Mouse (Mus musculus) B cell, adult 2 months (primary cell): ENCODE data around the gene Trnp1.

Experiments
- DNase-seq, 2 experiments: peaks; one replicate each; pipeline ENCODE4 v3.0.0; 2022

Trnp1 gene

DNA sequence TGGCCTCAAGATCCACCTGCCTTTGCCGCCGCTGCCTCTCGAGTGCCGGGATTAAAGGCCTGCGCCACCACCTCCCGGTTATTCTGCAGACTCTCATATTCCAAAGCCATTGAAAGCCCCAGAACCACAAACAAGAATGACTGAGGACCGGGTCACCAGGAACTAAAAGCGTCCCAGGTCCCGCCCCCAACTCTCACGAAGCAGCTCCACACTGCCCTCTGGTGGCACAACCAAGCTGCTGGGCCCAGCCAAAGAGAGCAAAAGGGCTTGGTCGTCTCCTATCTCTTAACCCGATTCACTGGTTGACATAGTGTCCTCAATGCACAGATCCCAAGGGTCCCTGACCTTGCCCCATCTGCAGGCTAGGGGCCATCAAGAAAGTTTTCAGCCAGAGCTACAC, 3.9 kb downstream of the Trnp1 start:
- peak; percentile 94 for DNase-seq

DNA sequence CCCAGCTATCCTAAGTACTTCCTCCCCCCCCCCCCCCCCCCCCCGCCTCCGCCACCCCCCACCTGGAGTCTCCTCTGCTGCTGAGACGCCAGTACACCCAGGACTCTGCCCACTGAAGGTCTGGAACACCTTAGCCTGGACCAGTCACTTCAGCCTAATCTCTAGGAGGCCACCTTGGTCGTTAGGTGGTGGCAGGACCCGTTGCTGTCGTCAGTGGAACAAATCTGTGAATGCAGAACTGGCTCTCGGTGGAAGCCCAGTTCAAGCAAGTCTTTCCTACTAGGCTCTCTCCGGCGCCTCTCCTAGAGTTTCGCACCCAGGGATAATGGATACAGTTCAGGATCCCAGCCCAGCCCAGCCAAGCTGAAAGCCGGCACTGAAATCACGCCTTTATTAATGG, 4.5 kb downstream of the Trnp1 start:
- DNase-seq: peak; percentile 38

DNA sequence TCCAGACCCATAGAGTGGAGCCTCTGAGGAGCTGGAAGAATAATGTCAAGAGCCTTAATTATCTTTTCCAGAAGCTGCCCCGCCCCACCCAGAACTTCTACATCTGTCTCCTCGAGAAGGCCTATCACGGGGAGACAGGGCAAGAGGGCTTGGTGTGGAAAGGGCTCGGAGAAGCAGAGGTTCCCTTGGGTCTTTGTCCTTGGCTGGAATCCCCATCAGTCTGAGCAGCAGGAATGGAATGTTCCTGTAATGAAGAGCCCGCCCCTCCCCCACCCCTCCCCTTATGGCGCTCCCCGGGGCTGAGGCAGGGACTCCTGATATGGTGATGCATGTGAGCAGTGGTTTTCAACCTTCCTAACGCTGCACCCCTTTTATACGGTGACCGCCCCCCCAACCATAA, 6.5 kb downstream of the Trnp1 start:
- no peak for DNase-seq

DNA sequence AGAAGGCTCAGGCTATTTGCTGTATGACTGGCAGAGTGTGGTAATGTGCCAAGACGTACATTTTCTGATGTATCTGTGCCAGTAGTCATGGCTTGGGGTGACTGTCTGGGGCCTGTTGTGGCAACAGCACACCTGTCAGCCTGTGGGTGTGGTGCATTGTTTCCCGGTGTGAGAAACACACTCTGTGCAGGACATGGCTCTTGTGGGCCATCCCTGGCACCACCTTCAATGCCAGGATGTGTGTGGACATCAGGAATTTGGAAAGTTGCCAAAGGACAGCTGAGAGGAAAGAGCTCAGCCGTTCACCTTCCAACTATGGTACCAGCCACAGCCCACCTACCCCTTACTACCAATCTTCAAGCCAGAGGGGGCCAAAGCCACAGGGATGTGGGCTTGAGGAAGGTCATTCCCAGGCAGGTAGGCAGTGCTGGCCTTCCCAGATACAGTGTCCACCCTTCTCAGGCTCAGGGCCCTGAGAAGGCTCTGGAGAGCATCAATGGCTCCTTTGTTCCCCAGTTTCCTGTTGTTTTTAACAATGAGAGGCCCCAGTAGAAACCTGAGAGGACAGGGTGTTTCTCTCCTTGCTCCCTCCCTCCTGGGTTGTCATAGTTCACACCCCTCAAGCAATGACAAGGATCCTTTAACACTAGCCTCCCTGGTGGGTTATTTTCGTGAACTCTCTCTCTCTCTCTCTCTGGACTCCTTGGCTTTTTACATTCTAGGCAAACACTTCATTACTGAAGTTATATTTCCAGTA, 8.7 kb downstream of the Trnp1 start:
- no peak for DNase-seq

DNA sequence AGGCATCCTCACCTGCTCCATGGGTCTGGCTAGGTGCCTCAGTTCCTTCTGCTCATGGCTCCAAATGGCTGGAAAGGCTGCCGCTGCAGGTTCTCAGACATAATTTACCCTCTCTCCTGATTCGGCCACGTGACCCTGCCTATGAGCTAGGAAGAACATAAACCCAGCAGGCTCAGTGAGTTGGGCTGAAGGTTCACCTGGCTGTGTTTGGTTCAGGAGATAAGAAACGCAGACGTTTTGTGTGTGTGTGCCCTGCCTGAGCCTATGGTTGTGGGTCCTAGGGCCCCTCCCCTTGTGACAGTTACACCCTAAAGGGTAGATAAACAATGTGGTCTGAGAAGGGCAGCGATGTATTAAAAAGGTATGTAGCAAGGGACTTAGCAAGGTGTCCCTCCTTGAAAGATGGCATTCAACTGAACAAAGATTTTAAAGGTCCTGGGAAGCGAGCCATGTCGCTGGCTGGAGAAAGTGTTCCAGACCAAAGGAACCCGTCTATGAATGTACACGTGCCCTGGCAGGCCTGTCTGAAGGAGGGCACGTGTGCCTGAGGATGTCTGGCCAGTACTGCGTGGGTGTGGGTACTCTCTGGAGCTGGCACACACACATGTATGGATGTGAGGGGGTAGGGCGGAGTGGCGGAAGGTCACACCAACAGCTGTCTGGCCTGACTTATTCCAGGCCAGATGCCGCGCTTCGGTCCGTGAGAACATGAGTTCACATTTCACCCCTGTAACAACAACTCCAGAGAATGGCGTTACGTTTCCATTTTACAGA, 9.5 kb downstream of the Trnp1 start:
- no peak for DNase-seq

DNA sequence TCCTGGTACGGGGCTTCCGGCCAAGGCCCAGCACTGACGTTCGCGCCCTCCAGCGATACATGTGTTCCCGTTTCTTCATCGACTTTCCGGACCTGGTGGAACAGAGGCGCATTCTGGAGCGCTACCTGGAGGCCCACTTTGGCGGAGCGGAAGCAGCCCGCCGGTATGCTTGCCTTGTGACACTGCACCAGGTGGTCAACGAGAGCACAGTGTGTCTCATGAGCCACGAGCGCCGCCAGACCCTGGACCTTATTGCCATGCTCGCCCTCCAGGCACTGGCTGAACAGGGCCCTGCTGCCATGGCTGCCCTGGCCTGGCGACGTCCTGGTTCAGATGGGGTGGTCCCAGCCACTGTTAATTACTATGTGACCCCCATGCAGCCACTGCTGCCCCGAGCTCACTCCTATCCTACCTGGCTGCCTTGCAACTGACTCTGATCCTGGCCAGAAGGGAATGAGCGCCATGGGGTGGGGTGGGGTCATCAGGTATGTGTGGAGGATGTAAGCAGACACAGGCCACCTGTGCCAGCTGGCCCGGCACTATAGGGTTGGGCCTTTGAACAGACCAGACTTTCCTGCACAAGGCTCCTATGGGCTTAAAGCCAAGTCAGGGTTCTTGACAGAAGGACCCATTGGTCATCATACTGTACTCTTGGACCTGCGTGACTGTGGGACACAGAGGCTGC, 11.5 kb downstream of the Trnp1 start:
- no peak for DNase-seq

DNA sequence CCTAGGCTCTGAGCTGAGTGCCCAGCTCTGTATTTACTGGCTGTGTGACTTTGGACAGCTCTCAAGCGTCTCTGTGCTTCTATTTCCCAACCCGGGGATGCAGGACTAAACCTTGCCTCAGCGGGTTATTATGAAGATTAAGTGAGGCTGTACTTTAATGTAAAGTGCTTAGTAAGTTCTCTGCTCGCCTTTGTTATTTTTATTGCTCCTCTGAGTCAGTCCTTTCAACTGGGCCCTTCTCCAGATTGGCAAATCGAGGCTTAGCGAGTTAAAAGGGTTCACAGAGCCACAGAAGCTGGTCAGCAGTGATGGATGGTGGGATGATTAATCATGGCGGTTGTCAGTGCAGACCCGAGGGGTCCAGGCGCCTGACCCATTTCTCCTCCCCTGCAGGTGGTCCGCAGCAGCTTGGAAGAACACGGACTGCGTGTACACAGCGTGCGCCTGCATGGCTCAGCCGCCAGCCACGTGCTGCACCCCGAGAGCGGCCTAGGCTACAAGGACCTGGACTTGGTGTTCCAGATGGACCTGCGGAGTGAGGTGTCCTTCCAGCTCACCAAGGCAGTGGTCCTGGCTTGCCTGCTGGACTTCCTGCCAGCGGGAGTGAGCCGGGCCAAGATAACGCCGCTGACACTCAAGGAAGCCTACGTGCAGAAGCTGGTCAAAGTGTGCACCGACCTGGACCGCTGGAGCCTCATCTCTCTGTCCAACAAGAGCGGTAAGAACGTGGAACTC, 12.5 kb downstream of the Trnp1 start:
- no peak for DNase-seq

DNA sequence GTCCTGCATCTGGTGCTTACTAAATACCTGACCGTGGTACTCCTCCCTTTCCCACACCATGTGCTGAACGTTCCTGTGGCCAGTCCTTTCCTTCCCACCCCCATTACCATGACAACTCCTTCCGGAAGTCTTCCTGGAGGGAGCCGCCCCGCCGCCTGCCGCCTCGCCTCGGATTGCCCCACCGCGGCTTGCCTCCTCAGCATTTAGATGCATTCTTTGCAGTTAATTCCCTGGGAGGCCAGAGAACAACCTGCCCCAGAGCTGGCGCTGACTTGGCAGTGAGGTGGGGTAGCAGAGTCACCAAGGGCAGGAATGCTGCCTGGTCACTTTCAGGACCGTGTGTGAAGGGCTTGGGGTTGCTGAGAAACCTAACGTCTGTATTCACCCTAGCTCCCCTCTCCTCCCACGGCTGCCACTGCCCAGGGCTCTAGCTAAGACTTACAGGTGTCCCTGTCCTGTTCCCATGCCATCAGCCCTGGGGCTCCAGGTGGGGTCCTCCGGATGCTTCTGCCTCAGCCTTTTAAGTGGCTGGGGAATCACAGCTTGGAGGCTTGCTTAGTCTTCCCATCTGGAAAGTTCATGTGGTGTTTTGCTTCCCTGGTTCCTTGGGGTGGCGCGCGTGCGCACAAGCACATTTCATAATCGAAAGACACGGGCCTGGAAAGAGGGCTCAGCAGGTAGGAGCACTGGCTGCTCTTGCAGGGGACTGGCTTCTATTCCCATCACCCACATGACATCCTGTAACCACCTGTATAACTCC, 13.9 kb downstream of the Trnp1 start:
- no peak for DNase-seq

DNA sequence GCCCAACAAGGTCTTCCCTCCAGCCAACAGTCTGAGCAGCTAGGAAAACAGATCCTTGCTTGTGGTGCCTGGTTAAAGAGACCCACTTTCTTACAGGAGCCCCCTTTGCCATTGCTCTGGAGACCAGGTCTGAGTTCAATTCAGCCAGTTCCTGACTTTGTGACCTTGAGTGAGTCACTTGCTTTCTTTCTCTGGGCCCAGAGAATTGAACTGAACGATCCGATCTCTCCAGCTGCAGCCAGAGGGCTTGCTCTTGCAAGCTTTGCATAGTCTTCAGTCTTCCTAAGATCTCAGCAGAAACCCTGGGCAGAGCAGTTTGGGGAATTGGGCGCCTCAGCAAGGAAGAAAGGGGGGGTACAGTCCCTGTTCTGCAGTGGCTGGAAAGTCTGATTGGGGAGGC, 15.9 kb downstream of the Trnp1 start:
- no peak for DNase-seq

DNA sequence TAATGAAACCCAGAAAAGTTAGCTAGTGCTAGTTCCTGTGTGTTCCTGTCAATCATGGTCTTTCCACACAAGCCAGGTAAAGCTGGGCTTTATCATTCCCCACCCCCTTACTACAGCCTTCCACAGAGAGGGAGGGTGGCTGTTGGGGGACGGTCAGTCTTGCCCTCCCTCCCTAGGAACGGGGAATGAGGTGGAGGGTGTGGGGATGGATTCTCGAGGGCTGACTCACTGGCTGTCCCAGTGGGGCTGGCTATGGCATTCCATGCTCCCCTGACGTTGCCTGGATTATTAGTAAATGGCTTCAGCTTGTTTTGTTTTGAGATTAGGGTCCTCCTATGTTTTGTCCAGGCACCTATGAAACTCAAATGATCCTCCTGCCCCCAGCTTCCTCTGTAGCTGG, 16.9 kb downstream of the Trnp1 start:
- no peak for DNase-seq

DNA sequence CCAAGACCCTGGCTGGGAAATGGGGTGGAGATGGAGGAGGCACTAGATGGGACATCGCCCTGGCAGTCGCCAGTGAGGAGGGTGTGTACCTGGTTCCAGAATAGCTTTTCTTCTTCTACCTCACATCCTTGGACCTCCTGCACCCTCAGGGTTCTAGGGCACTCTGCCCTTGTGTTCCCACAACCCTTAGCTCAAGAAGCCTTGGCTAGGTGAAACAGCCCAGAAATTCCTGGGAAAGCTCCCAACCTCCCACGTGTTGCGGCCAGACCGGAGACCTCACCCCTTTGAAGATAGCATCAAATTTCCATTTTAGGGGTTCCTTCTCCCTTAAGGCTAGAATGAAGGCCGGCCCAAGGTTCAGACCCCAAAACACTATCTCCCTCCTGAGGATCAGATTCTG, 17.6 kb downstream of the Trnp1 start:
- peak in 1 of 2 experiments; percentile 21 for DNase-seq

DNA sequence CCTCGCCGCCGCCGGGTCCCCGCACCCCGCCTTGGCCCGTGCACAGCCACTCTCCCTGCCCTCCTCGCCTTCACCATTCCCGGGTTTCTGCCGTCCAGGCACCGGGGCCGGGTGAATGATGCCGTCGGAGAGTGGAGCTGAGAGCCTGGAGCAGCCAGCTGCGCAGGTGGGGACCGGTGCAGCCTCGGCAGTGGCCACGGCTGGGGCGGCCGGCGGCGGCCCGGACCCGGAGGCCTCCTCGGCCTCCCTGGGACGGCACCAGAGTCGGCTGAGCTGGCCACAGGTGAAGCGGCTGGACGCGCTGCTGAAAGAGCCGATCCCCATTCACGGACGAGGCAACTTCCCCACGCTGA, 18.2 kb downstream of the Trnp1 start:
- no peak for DNase-seq

DNA sequence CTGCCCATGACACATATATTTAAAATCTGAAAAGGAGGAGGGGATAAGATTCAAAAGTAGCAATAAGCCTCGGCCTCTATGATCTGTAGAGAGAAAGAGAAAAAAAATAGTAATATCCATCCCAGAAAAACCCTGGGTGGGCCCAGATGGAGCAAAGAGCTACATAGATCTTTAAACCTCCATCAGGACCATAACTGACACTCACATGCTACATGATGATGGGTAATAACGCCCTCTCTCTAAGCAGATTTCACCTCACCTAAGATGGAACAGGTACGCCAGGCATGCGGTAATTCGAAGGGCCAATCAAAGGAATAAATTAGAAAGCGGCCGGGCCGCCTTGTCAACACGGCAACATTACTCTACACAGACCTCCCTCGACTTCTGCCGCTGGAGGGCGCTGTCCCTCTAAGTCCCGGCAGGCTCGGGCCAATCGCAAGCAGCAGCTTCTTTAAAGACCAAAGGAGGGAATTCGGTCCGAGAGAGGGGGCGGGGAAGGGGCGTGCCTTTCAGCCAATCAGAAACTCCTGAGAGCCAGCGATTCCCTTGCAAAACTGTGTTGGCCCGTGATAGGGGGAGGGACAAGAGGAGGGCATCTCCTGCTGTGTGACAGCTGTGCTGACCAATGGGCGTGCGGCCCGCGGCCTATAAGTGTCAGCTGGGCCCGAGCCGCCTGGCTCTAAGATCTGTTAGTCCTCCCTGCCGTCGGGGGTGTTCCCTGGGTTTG, 18.7 kb downstream of the Trnp1 start, which contains the start of gene Tent5b:
TSS of gene Tent5b (plus strand) at position 675 of the 727 bp plus-strand sequence.
- peak; percentile 92 to 95 for DNase-seq

DNA sequence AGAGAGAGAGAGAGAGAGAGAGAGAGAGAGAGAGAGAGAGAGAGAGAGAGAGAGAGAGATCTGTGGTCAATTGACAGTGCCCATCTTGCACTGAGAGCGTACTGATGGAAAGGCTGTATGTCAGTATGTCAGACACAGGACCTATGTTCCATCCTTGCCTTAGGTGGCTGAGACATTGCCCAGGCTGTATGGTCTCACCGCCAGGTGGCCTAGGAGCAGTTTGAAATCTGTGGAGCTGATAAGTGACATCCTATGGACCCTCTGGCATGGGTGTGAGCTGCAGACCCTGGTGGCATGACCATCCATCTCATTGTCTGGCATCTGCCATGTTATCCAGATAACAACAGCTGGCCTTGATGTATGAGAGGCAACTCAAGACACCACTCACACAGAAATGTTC, 24.5 kb downstream of the Trnp1 start:
- DNase-seq: no peak

DNA sequence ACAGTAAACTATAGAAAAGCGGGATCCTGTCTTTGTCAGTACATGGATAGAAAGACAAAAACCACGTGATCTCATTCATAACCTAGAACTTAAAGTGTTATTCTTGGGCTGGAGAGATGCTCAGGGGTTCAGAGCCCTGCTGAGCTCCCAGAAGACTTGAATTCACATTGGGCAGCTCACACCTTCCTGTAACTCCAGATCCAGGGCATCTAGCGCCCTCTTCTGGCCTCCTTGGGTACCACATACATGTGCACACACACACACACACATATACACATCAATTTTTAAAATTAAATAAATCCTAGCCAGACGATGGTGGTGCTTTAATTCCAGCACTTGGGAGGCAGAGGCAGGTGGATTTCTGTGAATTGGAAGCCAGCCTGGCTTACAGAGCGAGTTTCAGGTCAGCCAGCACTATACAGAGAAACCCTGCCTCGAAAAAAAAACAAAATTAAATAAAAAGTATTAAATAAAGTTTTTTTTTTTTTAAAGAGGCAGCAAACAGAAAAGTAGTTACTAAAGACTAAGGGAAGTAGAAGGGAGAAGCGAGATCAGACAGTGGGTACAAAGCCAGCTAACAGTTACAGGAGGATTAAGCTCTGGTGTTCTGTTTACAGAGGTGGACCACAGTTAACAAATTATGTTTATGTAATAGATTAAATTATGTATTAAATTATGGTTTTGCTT, 27.1 kb downstream of the Trnp1 start:
- DNase-seq: no peak

DNA sequence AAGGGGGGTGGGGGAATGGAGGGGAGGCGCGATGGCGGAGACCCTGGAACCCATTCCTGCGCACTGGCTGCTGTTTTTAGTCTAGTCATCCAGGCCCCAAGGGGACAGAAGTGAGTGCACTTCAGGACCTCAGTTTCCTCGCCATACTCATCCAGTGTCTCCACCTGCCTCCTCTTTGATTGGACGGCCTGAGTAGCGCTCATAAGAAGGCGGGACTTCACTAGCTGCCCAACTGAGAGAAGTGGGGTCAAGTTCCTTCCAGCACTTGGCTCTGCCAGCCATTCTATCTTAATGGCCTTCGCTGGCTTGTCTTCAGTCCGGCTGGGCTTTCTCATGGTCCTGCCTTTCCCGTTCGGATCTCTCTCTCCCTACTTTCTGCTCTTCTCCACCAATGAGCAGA, 29.2 kb downstream of the Trnp1 start:
- DNase-seq: no peak

DNA sequence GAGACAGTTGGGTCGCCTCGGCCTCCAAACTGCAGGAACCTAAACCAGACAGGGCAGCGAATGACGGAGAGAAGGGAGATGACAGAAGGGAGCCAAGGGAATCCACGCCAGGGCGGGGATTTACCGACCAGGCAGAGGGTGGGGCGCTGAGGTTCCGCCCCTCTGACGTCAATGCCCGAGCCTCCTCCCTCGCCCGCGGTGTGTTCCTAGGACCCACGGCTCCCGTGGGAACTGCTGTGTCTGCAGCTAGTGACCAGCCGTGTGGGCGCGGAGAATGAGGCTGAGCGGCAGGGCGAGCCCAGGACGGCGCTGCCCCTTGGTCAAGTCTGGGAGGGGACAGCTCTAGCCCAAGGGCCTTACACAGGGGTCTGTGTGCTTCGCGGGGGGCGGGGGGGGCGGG, 30.3 kb downstream of the Trnp1 start:
- DNase-seq: peak; percentile 80 to 81

DNA sequence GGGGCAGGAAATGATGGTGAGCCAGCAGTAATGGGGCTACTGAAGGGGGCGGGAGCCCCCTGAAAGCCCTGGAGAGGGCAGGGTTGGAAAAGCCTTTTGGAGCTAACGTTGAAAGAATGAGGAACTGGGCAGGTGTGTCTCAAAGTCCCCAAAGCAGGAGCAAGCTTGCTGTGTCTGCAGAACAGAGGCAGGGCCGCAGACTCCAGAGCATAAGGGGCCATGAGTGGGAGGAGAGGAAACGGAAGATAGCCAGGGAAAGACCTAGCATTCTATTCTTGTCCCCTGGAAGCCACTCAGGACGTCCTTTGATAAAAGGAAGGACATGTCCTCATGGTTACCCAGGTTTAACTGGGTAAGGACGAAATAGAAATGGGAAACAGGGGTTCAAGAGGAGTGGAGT, 35.2 kb downstream of the Trnp1 start:
- no peak for DNase-seq

DNA sequence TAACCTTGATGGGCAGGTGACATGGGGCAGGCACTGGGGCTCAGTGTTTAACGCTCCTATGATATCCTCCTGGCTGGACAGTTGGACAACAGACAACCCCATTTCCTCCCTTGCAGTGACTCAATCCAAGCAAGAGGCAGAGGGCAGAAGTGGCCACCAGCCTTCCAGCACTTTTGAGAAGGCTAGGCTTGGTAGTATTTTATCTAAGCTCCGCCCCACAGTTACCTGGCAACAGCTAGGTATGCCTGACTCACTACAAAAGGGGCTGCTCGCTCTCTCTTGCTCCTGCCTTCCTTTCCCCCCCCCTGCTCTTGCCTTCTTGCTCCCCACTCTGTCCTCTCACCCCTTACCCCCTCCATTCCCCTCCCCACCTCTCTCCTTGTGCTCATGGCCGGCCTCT, 37.0 kb downstream of the Trnp1 start:
- no peak for DNase-seq

DNA sequence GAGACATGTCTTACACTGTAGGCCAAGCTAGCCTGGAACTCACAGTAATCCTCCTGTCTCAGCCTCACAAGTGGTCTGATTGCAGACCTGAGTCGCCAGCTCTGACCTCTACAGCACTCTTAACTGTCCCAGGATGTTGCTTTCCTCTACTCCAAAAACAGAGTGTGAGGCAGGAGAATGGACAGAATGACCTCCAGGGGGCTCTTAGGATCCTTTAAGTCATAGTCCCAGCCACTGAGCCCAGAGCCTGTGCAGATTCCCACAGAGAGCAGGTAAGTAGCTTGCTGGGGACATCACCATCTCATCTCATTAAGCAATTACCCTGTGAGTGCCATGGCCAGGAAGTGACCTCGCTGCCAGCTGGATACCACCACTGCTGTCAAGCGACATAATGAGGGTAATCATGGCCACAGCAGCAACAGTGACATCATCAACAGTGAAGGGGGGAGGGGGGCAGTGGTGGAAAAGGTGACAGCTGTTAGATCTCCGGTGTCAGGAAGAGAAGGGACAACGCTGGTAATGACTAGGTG, 37.5 kb downstream of the Trnp1 start:
- DNase-seq: no peak

DNA sequence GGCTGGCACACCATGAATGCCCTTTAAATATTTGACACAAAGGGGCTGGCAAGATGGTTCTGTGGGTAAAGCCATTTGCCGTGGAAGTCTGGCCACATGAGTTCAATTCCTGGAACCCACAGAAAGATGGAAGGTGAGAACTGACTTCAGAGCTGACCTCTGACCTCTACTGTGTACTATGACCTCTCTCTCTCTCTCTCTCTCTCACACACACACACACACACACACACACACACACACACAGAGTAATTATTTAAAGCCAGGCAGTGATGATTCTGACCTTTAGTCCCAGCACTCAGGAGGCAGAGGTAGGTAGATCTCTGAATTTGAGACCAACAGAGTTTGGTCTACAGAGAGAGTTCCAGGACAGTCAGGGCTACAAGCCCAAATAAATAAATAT, 38.3 kb downstream of the Trnp1 start:
- DNase-seq: no peak
